In the genomic region with DNA sequence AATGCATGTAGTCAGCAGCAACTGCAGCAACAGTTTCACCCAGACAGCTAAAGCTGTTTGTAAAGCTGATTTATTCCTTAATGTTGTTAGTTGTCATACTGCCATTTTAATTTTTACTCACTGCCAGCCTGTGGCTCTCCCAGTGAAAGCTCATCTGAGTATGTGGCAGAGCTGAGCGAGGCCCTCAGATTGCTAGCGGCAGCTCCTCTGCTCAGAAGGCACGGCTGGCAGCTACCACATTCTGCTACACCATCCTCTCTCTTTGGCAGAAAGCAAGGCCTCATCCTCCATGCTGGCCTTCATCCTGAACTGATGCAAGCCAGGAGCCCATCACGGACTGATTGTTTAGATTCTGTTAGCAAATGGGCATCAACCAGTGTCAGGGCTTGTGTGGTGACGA, we compare ENCODE assay signal across 30 mouse cellular contexts.
DNase-seq lines count a peak whose midpoint lies in the region; ATAC-seq lines count a peak whose summit lies in the region.
"Had no signal": no experiment of that assay in that cellular context is flagged by ENCODE, and none has a peak within 500 bp of the region (broad histone marks: within the 10 kb centered on the region; RNA-seq: fewer than 3 reads in every experiment).

No protein-coding gene starts in this region.

- H3K27me3 ChIP-seq in forebrain, embryonic 14.5 days (replicated peaks; ENCODE audit: control insufficient read depth, insufficient read depth, low read length): no peaks in the 10 kb centered on the region
- peaks cover 13% of the 10 kb centered on the region; the same call in 1 of the 2 replicates for H3K27me3 ChIP-seq in forebrain, embryonic 12.5 days
- peaks cover 2% of the 10 kb centered on the region; the same call in 1 of the 2 replicates for H3K27me3 ChIP-seq in neural tube, embryonic 15.5 days (replicated peaks)
- H3K27me3 ChIP-seq in forebrain, embryonic 16.5 days (replicated peaks; ENCODE audit: control insufficient read depth, insufficient read depth, low read length): no peaks in the 10 kb centered on the region
- H3K27me3 ChIP-seq: intestine, embryonic 15.5 days; neural tube, embryonic 12.5 days had no signal

- WGBS in forebrain, embryonic 14.5 days: 67% methylated on average over 5 of the region's 5 CpGs
- 80% methylated on average over 5 of the region's 5 CpGs for WGBS in forebrain, embryonic 12.5 days
- WGBS in neural tube, embryonic 15.5 days: 81% methylated on average over 5 of the region's 5 CpGs
- WGBS in forebrain, embryonic 16.5 days: 69% methylated on average over 5 of the region's 5 CpGs

- no peaks in the 10 kb centered on the region for H3K36me3 ChIP-seq in forebrain, embryonic 14.5 days (ENCODE audit: control insufficient read depth, insufficient read depth, low read length)
- no peaks in the 10 kb centered on the region for H3K36me3 ChIP-seq in forebrain, embryonic 12.5 days (replicated peaks)
- H3K36me3 ChIP-seq in neural tube, embryonic 15.5 days: no peaks in the 10 kb centered on the region
- H3K36me3 ChIP-seq in forebrain, embryonic 16.5 days (ENCODE audit: control insufficient read depth, insufficient read depth): no peaks in the 10 kb centered on the region
- H3K36me3 ChIP-seq: hindbrain, embryonic 12.5 days; intestine, embryonic 15.5 days; limb, embryonic 13.5 days; lung, embryonic 15.5 days; midbrain, embryonic 10.5 days; neural tube, embryonic 12.5 days had no signal

- no peak overlapping the region for H3K4me3 ChIP-seq in forebrain, embryonic 14.5 days (ENCODE audit: low read depth, low read length)
- H3K4me3 ChIP-seq in forebrain, embryonic 12.5 days (replicated peaks): no peak overlapping the region
- H3K4me3 ChIP-seq in neural tube, embryonic 15.5 days (replicated peaks): no peak overlapping the region
- H3K4me3 ChIP-seq in forebrain, embryonic 16.5 days (replicated peaks; ENCODE audit: low read length): no peak overlapping the region
- H3K4me3 ChIP-seq: erythroblast, embryonic 14.5 days; gastrocnemius, adult 2 months; hindbrain, embryonic 12.5 days; intestine, embryonic 15.5 days; left cerebral cortex, adult 2 months; limb, embryonic 13.5 days; lung, embryonic 15.5 days; midbrain, embryonic 10.5 days; neural tube, embryonic 12.5 days had no signal

- H3K27ac ChIP-seq in forebrain, embryonic 14.5 days (ENCODE audit: low read depth, low read length): no peak overlapping the region
- no peak overlapping the region for H3K27ac ChIP-seq in forebrain, embryonic 12.5 days
- H3K27ac ChIP-seq in neural tube, embryonic 15.5 days (replicated peaks): no peak overlapping the region
- H3K27ac ChIP-seq in forebrain, embryonic 16.5 days (ENCODE audit: low read length): no peak overlapping the region
- H3K27ac ChIP-seq: gastrocnemius, adult 2 months; hindbrain, embryonic 12.5 days; hindbrain, postnatal 0 days; intestine, embryonic 15.5 days; kidney, postnatal 0 days; left cerebral cortex, adult 2 months; limb, embryonic 13.5 days; lung, embryonic 15.5 days; midbrain, embryonic 10.5 days; neural tube, embryonic 12.5 days had no signal

- DNase-seq in forebrain, embryonic 14.5 days (ENCODE audit: low spot score): peak; percentile 25
- DNase-seq in neural tube, embryonic 10.5 days (ENCODE audit: extremely low spot score, low spot score): no peak
- peak; percentile 13 to 21 for DNase-seq in layer of hippocampus, postnatal 14 days (ENCODE audit: low spot score in 2 of 2)
- DNase-seq in urinary bladder, postnatal 4 days (ENCODE audit: low spot score in 2 of 2): no peak
- DNase-seq: adrenal gland, postnatal 25 days; cerebellum, adult 8-10 months; gastrocnemius, adult 2 months; gastrocnemius, postnatal 36 days; heart, adult 18-20 months; heart, postnatal 36 days; kidney, adult 2 months; right cerebral cortex, postnatal 25 days; thymus, postnatal 14 days had no signal

- H3K9me3 ChIP-seq in forebrain, embryonic 14.5 days (replicated peaks; ENCODE audit: control insufficient read depth, low read length): no peaks in the 10 kb centered on the region
- H3K9me3 ChIP-seq in forebrain, embryonic 12.5 days: no peaks in the 10 kb centered on the region
- no peaks in the 10 kb centered on the region for H3K9me3 ChIP-seq in neural tube, embryonic 15.5 days (replicated peaks)
- no peaks in the 10 kb centered on the region for H3K9me3 ChIP-seq in forebrain, embryonic 16.5 days (ENCODE audit: control insufficient read depth, low read length)
- H3K9me3 ChIP-seq: hindbrain, embryonic 12.5 days; intestine, embryonic 15.5 days; limb, embryonic 13.5 days; lung, embryonic 15.5 days; midbrain, embryonic 10.5 days; neural tube, embryonic 12.5 days had no signal

- H3K4me1 ChIP-seq in forebrain, embryonic 14.5 days (ENCODE audit: control insufficient read depth, insufficient read depth, low read length): no peaks in the 10 kb centered on the region
- no peaks in the 10 kb centered on the region for H3K4me1 ChIP-seq in forebrain, embryonic 12.5 days
- H3K4me1 ChIP-seq in neural tube, embryonic 15.5 days: no peaks in the 10 kb centered on the region
- H3K4me1 ChIP-seq in forebrain, embryonic 16.5 days (replicated peaks; ENCODE audit: control insufficient read depth, insufficient read depth, low read length): no peaks in the 10 kb centered on the region
- H3K4me1 ChIP-seq: hindbrain, embryonic 12.5 days; intestine, embryonic 15.5 days; limb, embryonic 13.5 days; lung, embryonic 15.5 days; midbrain, embryonic 10.5 days; neural tube, embryonic 12.5 days had no signal

- no peak overlapping the region for H3K4me2 ChIP-seq in forebrain, embryonic 14.5 days (ENCODE audit: low read length)
- no peak overlapping the region for H3K4me2 ChIP-seq in forebrain, embryonic 12.5 days
- no peak overlapping the region for H3K4me2 ChIP-seq in neural tube, embryonic 15.5 days
- H3K4me2 ChIP-seq in forebrain, embryonic 16.5 days (ENCODE audit: low read length): no peak overlapping the region
- H3K4me2 ChIP-seq: heart, embryonic 11.5 days; hindbrain, embryonic 12.5 days; intestine, embryonic 15.5 days; limb, embryonic 13.5 days; liver, embryonic 11.5 days; lung, embryonic 15.5 days; neural tube, embryonic 12.5 days had no signal

- H3K9ac ChIP-seq in forebrain, embryonic 14.5 days (ENCODE audit: low read length): no peak overlapping the region
- no peak overlapping the region for H3K9ac ChIP-seq in forebrain, embryonic 12.5 days
- H3K9ac ChIP-seq in neural tube, embryonic 15.5 days (replicated peaks): no peak overlapping the region
- no peak overlapping the region for H3K9ac ChIP-seq in forebrain, embryonic 16.5 days (replicated peaks; ENCODE audit: low read depth, low read length)
- H3K9ac ChIP-seq: hindbrain, embryonic 12.5 days; intestine, embryonic 15.5 days; limb, embryonic 13.5 days; lung, embryonic 15.5 days; neural tube, embryonic 12.5 days had no signal

- ATAC-seq in forebrain, embryonic 14.5 days: peak; percentile 58; the same call in 1 of the 2 replicates
- no peak for ATAC-seq in forebrain, embryonic 12.5 days (ENCODE audit: low FRiP score)
- ATAC-seq in neural tube, embryonic 15.5 days (ENCODE audit: low FRiP score): peak; percentile 47; the same call in 1 of the 2 replicates
- ATAC-seq in forebrain, embryonic 16.5 days: peak; percentile 90
- ATAC-seq: CD4-positive, CD25-positive, alpha-beta regulatory T cell, adult 4 months; hindbrain, postnatal 0 days; intestine, embryonic 15.5 days; midbrain, embryonic 16.5 days had no signal

Comparison
In these comparisons a context has a peak if more than half of its experiments do, and no peak if none do; other contexts are left out.
1. DNase-seq: peak in forebrain, embryonic 14.5 days (single experiment) and layer of hippocampus, postnatal 14 days (2 of 2); none in neural tube, embryonic 10.5 days (single experiment) and urinary bladder, postnatal 4 days (0 of 2).